Mouse (Mus musculus) 416B (cell line): ENCODE data around the gene Mylpf.

ENCODE experiments used
- DNase-seq: peaks from one replicate; pipeline ENCODE4 v3.0.0; 2011; ENCODE audit warnings: low read depth

Gene Mylpf

GRCm38 (mm10) chr7:127206606-127207005 lies 2.1 kb upstream of the Mylpf start:
- DNase-seq = peak; percentile 56

DNA sequence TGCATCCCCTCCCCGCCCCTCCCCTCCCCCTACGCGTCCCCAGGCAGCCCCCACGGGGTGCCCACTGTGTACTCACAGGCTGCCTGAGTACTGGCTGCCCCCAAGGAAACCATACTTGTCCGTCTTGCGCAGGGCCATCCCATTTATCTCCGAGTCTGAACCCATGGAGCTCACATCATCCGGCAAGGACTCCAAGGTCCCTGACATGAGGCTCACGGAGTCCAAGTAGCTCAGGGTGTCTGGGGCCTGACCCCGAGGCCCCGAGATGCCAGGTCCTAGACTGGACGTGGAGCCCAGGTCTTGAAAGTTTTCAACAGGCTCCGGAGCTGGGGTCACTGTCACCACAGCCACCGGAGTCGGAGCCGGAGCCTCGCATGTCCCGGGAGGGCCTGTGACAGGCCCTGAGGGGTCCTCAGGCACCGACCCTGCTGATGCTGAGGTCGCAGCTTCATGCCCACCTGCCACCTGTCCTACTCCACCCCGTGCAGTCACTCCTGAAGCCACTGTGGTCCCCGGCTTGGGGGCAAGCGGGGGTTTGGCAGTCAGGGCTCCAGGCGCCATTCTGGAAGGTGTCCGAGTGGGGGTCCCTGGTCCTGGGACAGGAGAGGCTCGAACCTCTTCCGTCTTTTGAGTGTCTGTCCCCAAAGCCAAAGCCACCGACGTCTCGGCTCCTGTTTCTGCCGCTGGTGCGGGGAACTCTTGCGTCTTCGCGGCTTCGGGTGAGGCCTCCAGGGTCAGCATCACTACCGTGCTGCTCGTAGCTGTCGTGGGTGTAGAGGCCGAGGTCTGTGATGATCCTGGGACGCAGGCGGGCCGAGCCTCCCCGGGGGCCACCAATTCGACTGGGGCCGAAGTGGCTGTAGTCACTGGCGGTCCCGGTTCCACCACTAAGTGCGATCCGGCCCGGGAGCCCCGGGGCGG lies 1.1 kb upstream of the Mylpf start:
- DNase-seq = peak; percentile 28

GRCm38 (mm10) chr7:127208295-127208552 lies 466 bp upstream of the Mylpf start, which contains the start of gene Tbc1d10b:
Tbc1d10b (minus strand) TSS chr7:127208468.
- no peak for DNase-seq

DNA sequence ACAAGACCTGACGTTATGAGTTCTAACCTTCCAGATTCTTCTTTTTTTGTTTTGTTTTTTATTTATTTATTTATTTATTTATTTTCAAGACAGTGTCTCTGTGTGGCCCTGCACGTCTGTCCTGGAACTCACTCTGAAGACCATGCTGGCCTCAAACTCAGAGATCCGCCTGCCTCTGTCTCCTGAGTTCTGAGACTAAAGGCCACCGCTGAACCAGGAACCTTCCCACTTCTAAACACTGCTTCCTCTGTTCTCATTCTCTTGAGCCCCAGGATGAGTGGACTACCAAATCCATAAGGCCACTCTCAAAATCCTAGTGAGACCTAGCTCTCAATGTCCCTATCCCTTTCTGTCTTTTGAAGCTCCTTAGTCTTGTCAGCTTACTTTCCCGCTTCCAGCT lies 1.2 kb downstream of the Mylpf start:
- DNase-seq = no peak

DNA sequence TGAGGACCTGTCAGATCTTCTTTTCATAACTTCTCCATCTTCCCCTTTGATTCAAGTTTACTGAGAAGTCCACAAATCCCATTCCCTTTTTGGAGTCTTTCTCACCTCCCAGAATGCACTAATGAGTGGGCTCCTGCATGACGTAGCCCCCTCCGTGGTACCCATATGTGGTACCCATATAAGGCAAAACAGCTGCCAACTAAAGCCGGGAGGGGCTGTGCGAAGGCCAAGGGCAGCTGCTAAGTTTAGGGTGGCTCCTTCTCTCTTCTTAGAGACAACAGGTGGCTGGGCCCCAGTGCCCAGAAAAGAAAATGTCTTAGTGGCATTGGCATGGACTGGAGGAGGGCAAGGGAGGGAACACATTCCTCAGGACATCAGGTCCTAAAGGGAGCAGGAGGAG lies 1.6 kb downstream of the Mylpf start:
- DNase-seq = no peak

DNA sequence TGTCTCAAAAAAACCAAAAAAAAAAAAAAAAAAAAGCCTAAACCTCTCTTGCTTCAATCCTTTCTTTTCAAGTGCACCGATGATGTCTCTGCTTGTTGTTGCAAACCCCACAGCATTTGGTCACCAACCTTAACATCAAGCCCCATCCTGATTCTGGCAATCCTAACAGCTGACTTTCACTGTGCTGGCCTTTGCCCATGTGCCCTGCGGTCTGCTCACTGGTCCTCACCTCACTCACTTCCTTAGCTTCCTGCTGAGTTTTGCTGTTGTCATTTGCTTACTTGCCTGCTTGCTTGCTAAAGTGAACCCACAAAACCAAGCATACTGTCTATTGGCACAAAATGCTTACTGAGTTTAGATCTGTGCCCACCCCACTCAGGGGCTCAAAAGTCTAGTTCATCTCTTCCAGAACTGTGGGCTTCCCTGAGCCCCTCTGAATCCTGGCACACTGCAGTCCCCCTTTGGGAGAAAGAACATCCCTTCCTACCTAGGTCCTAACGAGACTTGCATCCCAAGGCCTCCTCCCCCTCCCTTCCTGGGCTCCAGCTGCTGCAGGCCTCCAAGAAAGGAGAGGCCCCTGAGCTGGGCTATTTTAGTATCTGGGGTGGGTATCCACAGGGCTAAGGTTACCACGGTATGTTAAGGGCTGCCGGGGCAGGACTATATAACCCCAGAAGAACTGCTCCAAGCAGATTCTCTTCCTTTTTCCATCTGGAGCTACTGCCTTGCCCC lies 2.5 kb downstream of the Mylpf start:
- peak; percentile 85 for DNase-seq

DNA sequence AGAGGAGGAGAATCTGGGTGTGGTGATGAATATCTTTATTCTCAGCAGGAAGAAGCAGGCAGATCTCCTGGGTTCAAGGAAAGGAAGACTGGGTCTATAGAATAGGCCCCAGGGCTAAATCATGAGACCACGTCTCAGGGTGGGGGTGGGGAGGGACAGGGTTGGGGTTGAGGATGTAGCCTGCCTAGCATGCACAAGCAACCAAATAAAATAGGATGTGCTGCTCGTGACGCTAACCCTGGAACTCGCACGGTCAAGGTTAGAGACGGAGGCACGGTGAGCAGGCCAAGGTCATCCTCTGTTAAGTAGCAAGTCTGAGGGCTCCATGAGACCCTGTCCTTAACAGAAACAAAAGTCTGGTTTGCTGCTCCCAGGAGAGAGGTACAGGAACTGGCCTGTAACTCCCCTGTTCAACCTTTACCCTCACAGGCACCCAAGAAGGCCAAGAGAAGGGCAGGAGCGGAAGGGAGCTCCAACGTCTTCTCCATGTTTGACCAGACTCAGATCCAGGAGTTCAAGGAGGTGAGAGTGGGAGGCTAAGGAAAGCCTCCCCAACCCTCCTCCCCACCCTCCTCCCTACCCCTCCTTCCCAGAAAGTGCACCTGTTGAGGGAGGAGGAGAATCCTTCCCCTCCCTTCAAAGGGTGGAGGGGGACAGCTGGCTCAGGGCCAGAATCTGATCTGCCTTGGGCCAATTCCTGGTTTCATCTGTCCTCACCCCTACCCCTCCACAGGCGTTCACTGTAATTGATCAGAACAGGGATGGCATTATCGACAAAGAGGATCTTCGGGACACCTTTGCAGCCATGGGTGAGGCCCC lies 4.0 kb downstream of the Mylpf start:
- no peak for DNase-seq

- peak; percentile 70 for DNase-seq
These were observed 4.8 kb downstream of the Mylpf start for GRCm38 (mm10) chr7:127213485-127213884.

DNA sequence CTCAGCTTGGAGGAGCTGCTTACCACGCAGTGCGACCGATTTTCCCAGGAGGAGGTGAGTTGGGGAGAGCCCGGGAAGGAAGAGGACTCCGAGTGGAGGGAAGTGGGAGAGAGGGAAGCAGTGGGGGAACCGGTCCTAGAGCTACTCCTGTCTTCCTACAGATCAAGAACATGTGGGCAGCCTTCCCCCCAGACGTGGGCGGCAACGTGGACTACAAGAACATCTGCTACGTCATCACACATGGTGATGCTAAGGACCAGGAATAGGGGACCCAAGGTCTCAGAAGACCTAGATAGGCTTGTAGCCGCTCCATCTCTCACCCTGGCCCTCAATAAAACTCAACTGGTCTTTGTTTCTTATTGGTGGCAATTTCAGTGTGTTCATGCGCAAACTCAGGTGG lies 5.2 kb downstream of the Mylpf start:
- no peak for DNase-seq

DNA sequence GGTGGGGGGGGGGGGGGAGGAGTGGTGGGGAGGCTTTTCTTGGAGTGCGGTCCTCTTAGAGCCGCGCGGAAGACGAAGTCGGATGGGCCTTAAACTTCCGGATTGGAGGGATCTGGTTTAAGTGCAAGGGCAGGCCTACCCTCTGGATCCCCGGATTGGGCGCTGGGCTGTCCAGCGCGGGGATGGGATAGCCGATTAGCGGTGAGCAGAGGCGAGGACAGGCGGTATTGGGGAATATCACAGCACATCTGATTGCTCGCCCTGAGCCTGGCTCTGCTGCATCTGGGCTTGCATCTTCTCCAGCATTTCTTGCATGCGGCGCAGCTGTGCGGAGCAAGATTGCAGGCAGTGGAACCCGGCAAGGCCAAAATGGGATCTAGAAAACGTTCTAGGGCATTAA lies 5.8 kb downstream of the Mylpf start:
- no peak for DNase-seq

- peak; percentile 79 for DNase-seq
These were observed 6.5 kb downstream of the Mylpf start for GRCm38 (mm10) chr7:127214981-127215871.

- no peak for DNase-seq
These were observed 7.6 kb downstream of the Mylpf start for GRCm38 (mm10) chr7:127216307-127216706.

GRCm38 (mm10) chr7:127217475-127217874 lies 8.8 kb downstream of the Mylpf start:
- no peak for DNase-seq

DNA sequence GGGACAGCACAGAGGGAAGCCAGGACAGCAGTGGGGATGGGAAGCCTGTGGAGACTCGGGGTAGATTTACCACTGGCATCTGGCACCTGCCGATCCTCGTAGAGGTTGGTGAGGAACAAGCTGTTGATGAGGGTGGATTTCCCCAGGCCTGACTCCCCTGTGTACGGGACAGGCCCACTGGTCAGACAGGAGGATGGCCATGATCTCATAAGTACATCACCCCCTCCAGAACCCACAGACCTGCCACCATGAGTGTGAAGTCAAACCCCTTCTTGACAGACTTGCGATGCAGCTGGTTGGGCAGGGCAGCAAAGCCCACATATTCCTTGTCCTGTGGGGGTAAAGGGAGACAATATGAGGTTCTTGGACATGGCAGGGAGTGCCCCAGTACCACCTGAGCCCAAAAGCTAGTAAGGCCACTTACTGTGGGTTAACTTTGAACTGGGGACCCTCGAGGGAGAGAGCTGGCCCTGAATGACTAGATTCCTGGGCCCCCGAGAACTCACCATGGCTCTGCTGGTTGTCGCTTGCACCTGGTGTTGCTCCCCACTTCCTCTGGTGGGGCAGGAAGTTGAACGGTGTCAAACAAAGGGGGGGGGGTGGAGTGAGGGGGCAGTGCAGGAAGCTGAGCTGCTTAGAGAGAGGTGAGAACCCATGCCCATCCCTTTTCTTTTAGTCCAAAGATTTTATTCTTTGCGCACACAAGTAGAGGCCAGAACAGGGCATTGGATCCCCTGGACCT lies 9.4 kb downstream of the Mylpf start:
- peak; percentile 51 for DNase-seq

DNA sequence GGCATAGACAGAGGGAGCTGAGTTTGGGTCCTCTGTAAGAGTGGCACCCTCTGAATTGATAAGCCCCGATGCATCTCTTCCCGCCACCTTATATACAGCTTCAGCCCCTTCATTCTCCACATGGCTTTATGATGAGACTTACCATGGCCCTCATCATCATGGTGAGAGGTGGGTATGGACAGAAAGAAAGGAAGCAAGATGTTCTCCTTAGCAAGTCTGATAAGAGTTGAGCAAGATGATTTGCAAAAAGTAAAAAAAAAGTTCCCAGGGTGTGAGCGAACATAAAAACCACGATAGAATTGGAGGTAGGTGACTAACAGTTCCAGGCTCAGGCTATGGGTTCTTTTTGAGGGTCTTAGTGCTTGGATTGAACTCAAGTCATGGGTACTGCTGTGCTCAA lies 10.0 kb downstream of the Mylpf start:
- peak; percentile 80 for DNase-seq

GRCm38 (mm10) chr7:127220440-127220839 lies 11.8 kb downstream of the Mylpf start:
- DNase-seq = no peak

DNA sequence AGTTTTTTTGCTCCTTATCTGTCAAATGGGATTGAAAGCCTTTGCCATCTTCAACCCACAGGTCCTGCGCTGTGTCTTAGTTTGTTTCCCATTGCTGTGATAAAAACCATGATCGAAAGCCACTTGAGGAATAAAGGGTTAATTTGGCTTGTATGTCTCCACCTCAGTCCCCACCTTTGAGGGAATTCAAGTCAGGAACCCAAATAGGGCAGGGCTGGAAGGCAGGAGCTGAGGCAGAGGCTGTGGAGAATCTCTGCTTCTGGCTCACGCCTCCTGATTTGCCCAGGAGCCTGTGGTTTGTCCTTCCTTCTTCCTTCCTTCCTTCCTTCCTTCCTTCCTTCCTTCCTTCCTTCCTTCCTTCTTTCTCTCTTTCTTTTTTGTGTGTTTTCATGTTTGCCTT lies 14.4 kb downstream of the Mylpf start:
- no peak for DNase-seq

DNA sequence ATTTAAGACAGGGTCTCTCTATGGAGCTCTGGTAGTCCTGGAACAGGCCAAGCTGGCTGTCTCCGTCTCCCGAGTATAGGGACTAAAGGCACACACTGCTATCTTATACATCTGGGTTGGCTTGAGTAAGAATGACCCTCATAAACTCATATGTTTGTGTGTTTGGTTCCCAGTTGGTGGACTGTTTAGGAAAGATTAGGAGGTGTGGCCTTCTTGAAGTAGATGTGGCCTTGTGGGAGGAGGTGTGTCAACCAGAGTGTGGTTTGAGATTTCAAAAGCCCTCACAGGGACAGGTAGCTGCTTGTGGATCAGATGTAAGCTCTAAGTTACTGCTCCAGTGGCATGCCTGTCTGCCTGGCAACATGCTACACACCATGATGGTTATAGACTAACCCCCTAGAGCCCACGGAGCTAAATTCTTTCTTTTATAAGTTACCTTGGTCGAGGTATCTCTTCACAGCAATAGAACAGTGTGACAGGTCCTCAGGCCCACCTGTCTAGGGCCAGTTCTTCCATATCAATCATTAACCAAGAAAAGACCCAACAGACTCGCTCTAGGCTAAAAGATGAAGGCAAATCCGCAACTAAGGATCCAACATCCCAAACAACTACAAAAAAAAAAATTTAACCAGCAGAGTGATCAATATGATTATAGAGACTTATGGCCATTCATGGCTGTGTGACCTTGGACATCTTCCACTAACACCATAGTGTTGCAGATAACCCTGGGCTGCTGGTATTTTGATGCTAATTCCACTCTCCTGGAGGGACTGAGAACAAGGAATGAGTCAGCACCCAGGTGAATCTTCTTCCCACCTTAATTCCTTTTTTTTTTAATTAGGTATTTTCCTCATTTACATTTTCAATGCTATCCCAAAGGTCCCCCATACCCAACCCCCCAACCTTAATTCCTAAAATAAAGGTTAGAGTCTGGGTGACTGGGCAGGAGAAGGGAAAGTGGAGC lies 15.1 kb downstream of the Mylpf start:
- no peak for DNase-seq

DNA sequence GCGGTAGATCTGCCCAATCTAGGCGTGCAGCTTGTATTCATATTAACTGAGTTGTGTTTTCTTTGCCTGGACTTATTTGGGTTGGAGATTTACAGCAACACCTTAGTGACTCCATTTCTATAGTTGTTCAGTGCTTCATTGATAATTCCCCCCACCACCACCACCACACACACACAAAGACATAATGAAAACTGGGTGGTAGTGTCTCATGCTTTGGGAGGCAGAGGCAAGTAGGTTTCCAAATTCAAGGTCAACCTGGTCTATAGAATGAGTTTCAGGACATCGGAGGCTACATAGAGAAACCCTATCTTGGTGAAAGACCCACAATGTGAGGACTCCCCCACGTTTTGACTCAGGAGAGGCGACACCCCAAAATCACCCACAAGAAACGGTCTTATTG lies 15.9 kb downstream of the Mylpf start:
- DNase-seq = no peak
